Comparison of ENCODE assay signal across 8 mouse cellular contexts in the genomic region with DNA sequence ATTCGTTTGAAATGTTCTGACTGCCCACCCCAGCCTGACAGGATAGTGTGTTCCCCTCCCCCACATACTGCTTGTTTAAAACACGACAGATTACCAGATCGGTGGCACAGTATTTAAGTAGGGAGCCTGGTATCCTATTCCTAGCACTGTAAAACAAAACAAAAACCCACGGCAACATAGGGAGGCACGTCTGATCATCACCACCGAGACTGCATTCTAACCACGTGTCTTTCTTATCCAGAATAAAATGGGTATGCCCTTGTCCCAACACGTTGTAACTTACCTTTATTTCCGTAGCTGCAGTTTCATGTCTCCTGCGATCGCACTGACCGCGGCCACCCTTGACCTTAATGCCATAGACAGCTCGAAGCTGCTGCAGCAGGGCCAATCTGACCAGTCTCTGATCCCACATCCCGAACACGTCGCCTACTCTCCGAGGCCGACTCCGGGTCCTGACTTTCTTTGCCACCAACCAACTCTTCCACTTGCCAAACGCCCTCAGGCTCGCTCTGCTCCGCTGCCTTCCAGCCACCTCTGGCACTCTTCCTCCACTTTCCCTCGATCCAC. TPM values are rescaled to one million over a fixed set of nuclear protein-coding genes. Genes with fewer than 3 reads are reported as not detected.
A peak's percentile ranks its signal among the peaks of the same experiment; 100 is the strongest.
DNase-seq lines count a peak whose midpoint lies in the region; ATAC-seq and TF ChIP-seq lines count a peak whose summit lies in the region.

No protein-coding gene starts in this region.

- peaks cover 3 to 24% of the 10 kb centered on the region in 2 experiments; a peak in 3 of 4 replicates for H3K4me1 ChIP-seq in heart, embryonic 14.5 days (ENCODE audit: control insufficient read depth in 2 of 2, insufficient read depth in 2 of 2, low read length in 2 of 2)
- no peaks in the 10 kb centered on the region for H3K4me1 ChIP-seq in ES-Bruce4 (ENCODE audit: control insufficient read depth, insufficient read depth, low read length)
- H3K4me1 ChIP-seq in embryonic fibroblast, embryonic 13.5 days (ENCODE audit: control insufficient read depth, insufficient read depth, low read length) = peaks cover 7% of the 10 kb centered on the region; the same call in 1 of the 2 replicates
- H3K4me1 ChIP-seq in kidney, embryonic 16.5 days (ENCODE audit: insufficient read depth, low read length) = peaks cover 28% of the 10 kb centered on the region
- H3K4me1 ChIP-seq in midbrain, embryonic 16.5 days (ENCODE audit: control insufficient read depth, insufficient read depth, low read length) = peaks cover 12% of the 10 kb centered on the region

- H3K27ac ChIP-seq in heart, embryonic 14.5 days (replicated peaks in 1 of 2; ENCODE audit: control insufficient read depth in 1 of 2, insufficient read depth in 1 of 2, low read depth in 2 of 2, low read length in 2 of 2) = peak overlapping the region; percentile 75 to 88
- peak overlapping the region; percentile 54; the same call in 1 of the 2 replicates for H3K27ac ChIP-seq in ES-Bruce4 (ENCODE audit: insufficient read depth, low read length)
- peak overlapping the region; percentile 25; the same call in 1 of the 2 replicates for H3K27ac ChIP-seq in embryonic fibroblast, embryonic 13.5 days (ENCODE audit: insufficient read depth, low read length)
- H3K27ac ChIP-seq in kidney, embryonic 16.5 days (ENCODE audit: low read length) = peak overlapping the region; percentile 88
- H3K27ac ChIP-seq in midbrain, embryonic 16.5 days (ENCODE audit: low read length) = no peak overlapping the region

- H3K9me3 ChIP-seq in heart, embryonic 14.5 days (ENCODE audit: control insufficient read depth, low read length) = no peaks in the 10 kb centered on the region
- H3K9me3 ChIP-seq in ES-Bruce4 (replicated peaks; ENCODE audit: control insufficient read depth, insufficient read depth, low read length, poor library complexity, severe bottlenecking) = no peaks in the 10 kb centered on the region
- no peaks in the 10 kb centered on the region for H3K9me3 ChIP-seq in kidney, embryonic 16.5 days (ENCODE audit: low read length)
- no peaks in the 10 kb centered on the region for H3K9me3 ChIP-seq in midbrain, embryonic 16.5 days (replicated peaks; ENCODE audit: control insufficient read depth, low read length, poor library complexity, severe bottlenecking)

- TF ChIP-seq EP300 in ES-Bruce4 (IDR thresholded peaks at IDR 0.05; ENCODE audit: insufficient read depth, low read depth, low read length) = no peak

- H3K27me3 ChIP-seq in heart, embryonic 14.5 days (ENCODE audit: control insufficient read depth, insufficient read depth, low read length) = no peaks in the 10 kb centered on the region
- H3K27me3 ChIP-seq in ES-Bruce4 (ENCODE audit: control insufficient read depth, insufficient read depth, low read length, poor library complexity, severe bottlenecking) = no peaks in the 10 kb centered on the region
- no peaks in the 10 kb centered on the region for H3K27me3 ChIP-seq in kidney, embryonic 16.5 days (ENCODE audit: insufficient read depth, low read length)
- no peaks in the 10 kb centered on the region for H3K27me3 ChIP-seq in midbrain, embryonic 16.5 days (ENCODE audit: control insufficient read depth, insufficient read depth, low read depth, low read length)

- no peak for TF ChIP-seq POLR2A in ES-Bruce4 (IDR thresholded peaks at IDR 0.05; ENCODE audit: insufficient read depth, low read length)
- TF ChIP-seq POLR2A in embryonic fibroblast, embryonic 13.5 days (IDR thresholded peaks at IDR 0.05; ENCODE audit: low read depth, low read length) = no peak

- H3K36me3 ChIP-seq in heart, embryonic 14.5 days (ENCODE audit: control insufficient read depth, insufficient read depth, low read length) = peaks cover 26% of the 10 kb centered on the region
- peaks cover 16% of the 10 kb centered on the region for H3K36me3 ChIP-seq in ES-Bruce4 (ENCODE audit: control insufficient read depth, insufficient read depth, low read length, poor library complexity, severe bottlenecking)
- 0 out of 2 replicates have a peak, but pooled peaks cover 10% of the 10 kb centered on the region for H3K36me3 ChIP-seq in kidney, embryonic 16.5 days (ENCODE audit: insufficient read depth, low read length)
- H3K36me3 ChIP-seq in midbrain, embryonic 16.5 days (ENCODE audit: control insufficient read depth, insufficient read depth, low read length) = no peaks in the 10 kb centered on the region

- peak overlapping the region; percentile 73 for H3K4me2 ChIP-seq in heart, embryonic 14.5 days (ENCODE audit: low read length)
- H3K4me2 ChIP-seq in kidney, embryonic 16.5 days (replicated peaks; ENCODE audit: low read depth, low read length) = peak overlapping the region; percentile 63
- peak overlapping the region; percentile 96 for H3K4me2 ChIP-seq in midbrain, embryonic 16.5 days (ENCODE audit: low read length)

- intact Hi-C loops in heart, postnatal 25 days (cut with DNase I) = no loop called here
- intact Hi-C loops in left cerebral cortex, postnatal 36 days (cut with DNase I) = no loop called here

- H3K9ac ChIP-seq in heart, embryonic 14.5 days (ENCODE audit: low read length) = peak overlapping the region; percentile 80
- H3K9ac ChIP-seq in ES-Bruce4 (ENCODE audit: low read depth, poor library complexity, severe bottlenecking) = peak overlapping the region; percentile 75
- H3K9ac ChIP-seq in kidney, embryonic 16.5 days (replicated peaks; ENCODE audit: low read length) = peak overlapping the region; percentile 81
- H3K9ac ChIP-seq in midbrain, embryonic 16.5 days (ENCODE audit: low read depth, low read length) = peak overlapping the region; percentile 63

- DNase-seq in heart, postnatal 25 days (ENCODE audit: low spot score) = no peak
- DNase-seq in left cerebral cortex, postnatal 36 days (ENCODE audit: low spot score in 2 of 2) = no peak
- no peak for DNase-seq in left cerebral cortex, adult 9 months (ENCODE audit: low spot score in 2 of 2)

- TF ChIP-seq CTCF in ES-Bruce4 (IDR thresholded peaks at IDR 0.05; ENCODE audit: low read depth, low read length) = no peak
- TF ChIP-seq CTCF in embryonic fibroblast, embryonic 13.5 days (IDR thresholded peaks at IDR 0.05; ENCODE audit: borderline replicate concordance, insufficient read depth, low read length) = no peak

- under 1% methylated on average over 24 of the region's 24 CpGs for WGBS in heart, embryonic 14.5 days
- under 1% methylated on average over 24 of the region's 24 CpGs for WGBS in kidney, embryonic 16.5 days
- under 1% methylated on average over 24 of the region's 24 CpGs for WGBS in midbrain, embryonic 16.5 days

- no peak for ATAC-seq in heart, embryonic 14.5 days (ENCODE audit: insufficient number of reproducible peaks, insufficient read depth, low FRiP score, low read depth)
- ATAC-seq in kidney, embryonic 16.5 days (ENCODE audit: low FRiP score, low TSS enrichment) = peak; percentile 33; the same call in 1 of the 2 replicates
- peak; percentile 13 for ATAC-seq in midbrain, embryonic 16.5 days

- H3K4me3 ChIP-seq in heart, embryonic 14.5 days (ENCODE audit: control insufficient read depth in 1 of 2, insufficient read depth in 1 of 2, low read depth in 1 of 2, low read length in 2 of 2) = peak overlapping the region; percentile 78 to 86
- H3K4me3 ChIP-seq in ES-Bruce4 (ENCODE audit: low read depth, low read length) = peak overlapping the region; percentile 92
- peak overlapping the region; percentile 80 for H3K4me3 ChIP-seq in embryonic fibroblast, embryonic 13.5 days (ENCODE audit: insufficient read depth, low read length)
- H3K4me3 ChIP-seq in kidney, embryonic 16.5 days (ENCODE audit: low read length) = peak overlapping the region; percentile 79
- peak overlapping the region; percentile 69 for H3K4me3 ChIP-seq in midbrain, embryonic 16.5 days (ENCODE audit: low read depth, low read length)

RNA-seq across cellular contexts. Expression of a gene that starts 0.7 kb away (rescaled TPM):
- polyA plus RNA-seq in heart, embryonic 14.5 days (2014; fragmentation: Nextera tagmentation; extraction: Ambion mirVana) = 4.4 and 4.9 TPM in 2 replicates
- total RNA-seq in heart, postnatal 25 days (2021) = 1 to 10 TPM; 2.0 to 2.2 TPM
- polyA plus RNA-seq in ES-Bruce4 (2011; ENCODE audit: insufficient read depth, insufficient read length, low read depth, missing spikeins) = 55.4 and 62.9 TPM in 2 replicates
- polyA plus RNA-seq in embryonic fibroblast, embryonic 13.5 days (2011; ENCODE audit: insufficient read length, low read depth, missing spikeins) = 27.5 and 32.9 TPM in 2 replicates
- polyA plus RNA-seq in kidney, embryonic 16.5 days (2015; fragmentation: Nextera tagmentation; extraction: Ambion mirVana) = 28.3 and 31.8 TPM in 2 replicates
- 4.0 and 6.4 TPM in 2 replicates for polyA plus RNA-seq in midbrain, embryonic 16.5 days (2015; fragmentation: Nextera tagmentation; extraction: Ambion mirVana)
- 1 to 10 TPM; 2.1 to 2.6 TPM for total RNA-seq in left cerebral cortex, postnatal 36 days (2021)

RNA-seq across cellular contexts. Expression of a gene that starts 18.8 kb away (rescaled TPM):
- 0.82 and 0.99 TPM in 2 replicates for polyA plus RNA-seq in heart, embryonic 14.5 days (2014; fragmentation: Nextera tagmentation; extraction: Ambion mirVana)
- not detected for total RNA-seq in heart, postnatal 25 days (2021)
- polyA plus RNA-seq in ES-Bruce4 (2011; ENCODE audit: insufficient read depth, insufficient read length, low read depth, missing spikeins) = 2.7 TPM in 2 replicates
- polyA plus RNA-seq in embryonic fibroblast, embryonic 13.5 days (2011; ENCODE audit: insufficient read length, low read depth, missing spikeins) = 0.72 and 0.82 TPM in 2 replicates
- polyA plus RNA-seq in kidney, embryonic 16.5 days (2015; fragmentation: Nextera tagmentation; extraction: Ambion mirVana) = 6.7 and 6.8 TPM in 2 replicates
- polyA plus RNA-seq in midbrain, embryonic 16.5 days (2015; fragmentation: Nextera tagmentation; extraction: Ambion mirVana) = 255 and 297 TPM in 2 replicates
- 100 to 1,000 TPM; 497 to 544 TPM for total RNA-seq in left cerebral cortex, postnatal 36 days (2021)

Comparison
In these comparisons a context has a peak if more than half of its experiments do, and no peak if none do; other contexts are left out.
1. RNA of a gene that starts 18.8 kb away (polyA plus RNA-seq): 255 to 297 TPM in midbrain, embryonic 16.5 days; 6.7 to 6.8 TPM in kidney, embryonic 16.5 days, 2.7 TPM in ES-Bruce4, 0.82 to 0.99 TPM in heart, embryonic 14.5 days and 0.72 to 0.82 TPM in embryonic fibroblast, embryonic 13.5 days; every median in the first group is over 10 times any median in the second.
2. Peak in every context shown above with its lines, with median percentiles within 50 percentile points of each other: H3K4me2 ChIP-seq, H3K4me3 ChIP-seq and H3K9ac ChIP-seq.